Comparison of ENCODE assay signal across 1 mouse cellular context in genomic region chr16:95439794-95440193, GRCm38 (mm10).
A peak's percentile ranks its signal among the peaks of the same experiment; 100 is the strongest.
TF ChIP-seq lines count a peak whose summit lies in the region.

No protein-coding gene starts in this region.

TF ChIP-seq in MEL, 35 proteins besides CTCF, POLR2A, EP300 and RAD21 (continued from another document):
- TF ChIP-seq BHLHE40 (IDR thresholded peaks at IDR 0.05; ENCODE audit: borderline replicate concordance, low read depth, low read length) = peak; percentile 70
- TF ChIP-seq JUND (IDR thresholded peaks at IDR 0.05; ENCODE audit: low read depth, low read length) = no peak
- no peak for TF ChIP-seq ELF1 (IDR thresholded peaks at IDR 0.05; ENCODE audit: low read depth, low read length)
- peak; percentile 98 for TF ChIP-seq TCF12 (IDR thresholded peaks at IDR 0.05; ENCODE audit: low read depth, low read length)
- peak; percentile 99 for TF ChIP-seq MEF2A (IDR thresholded peaks at IDR 0.05; ENCODE audit: extremely low read depth, insufficient replicate concordance, low read depth, low read length, poor library complexity, severe bottlenecking)
- TF ChIP-seq ZNF384 (IDR thresholded peaks at IDR 0.05; ENCODE audit: low read depth, low read length) = no peak
- TF ChIP-seq USF1 (IDR thresholded peaks at IDR 0.05; ENCODE audit: low read depth, low read length) = no peak
- no peak for TF ChIP-seq ZKSCAN1 (IDR thresholded peaks at IDR 0.05; ENCODE audit: low read depth, low read length)
- TF ChIP-seq SIN3A (IDR thresholded peaks at IDR 0.05; ENCODE audit: low read length) = peak; percentile 11
- TF ChIP-seq MYC (IDR thresholded peaks at IDR 0.05; ENCODE audit: low read depth, low read length) = no peak
- TF ChIP-seq CHD1 (IDR thresholded peaks at IDR 0.05; ENCODE audit: low read depth, low read length) = no peak
- peak; percentile 98 for TF ChIP-seq GATA1 (IDR thresholded peaks at IDR 0.05; ENCODE audit: low read depth, low read length)
- TF ChIP-seq ZC3H11A (IDR thresholded peaks at IDR 0.05; ENCODE audit: low read depth, low read length) = no peak
